Mouse (Mus musculus): ENCODE results near the gene Slc5a2.

- TF ChIP-seq POLR2A (IDR thresholded peaks at IDR 0.05; ENCODE audit: low read depth, low read length), result no peak
- TF ChIP-seq CTCF (IDR thresholded peaks at IDR 0.05; ENCODE audit: extremely low read depth, insufficient read depth, insufficient read length, insufficient replicate concordance), result no peak
These were observed 21.5 kb upstream of the Slc5a2 start for GRCm38 (mm10) chr7:128243921-128244320.

All from spleen, adult 2 months (tissue).